Mouse (Mus musculus) liver, adult 2 months (tissue): Measurements from ENCODE around the gene Lasp1.

Experiments used
- CTCF ChIP-seq: fragments of 200-500 bp; IDR thresholded peaks from 2 replicates; pipeline ENCODE4 v1.5.1; 2011; ENCODE audit warnings: low read depth, low read length, control low read depth
- POLR2A ChIP-seq: fragments of 200-500 bp; IDR thresholded peaks from 2 replicates; pipeline ENCODE4 v1.6.1; 2011; ENCODE audit warnings: low read length, control low read depth; ENCODE audit not compliant: insufficient read depth; ENCODE audit errors: extremely low read depth

GRCm38 (mm10) chr11:97808621-97809234 is 9.9 kb downstream of the Lasp1 start:
- TF ChIP-seq CTCF (no peak), POLR2A (no peak)
